Mouse (Mus musculus): ENCODE results near the gene Lrrk1. TPM values are rescaled to one million over a fixed set of nuclear protein-coding genes. Genes with fewer than 3 reads are reported as not detected.

Gene Lrrk1
- polyA plus RNA-seq, 1 experiment from 2014 or later: 2.8 TPM

- ATAC-seq: no peak
- WGBS: 88% methylated on average over 3 of the region's 3 CpGs
Observed at GRCm38 (mm10) chr7:66180260-66180659, 207.9 kb downstream of the Lrrk1 start.

GRCm38 (mm10) chr7:66179711-66180110, 208.4 kb downstream of the Lrrk1 start:
- WGBS: 86% methylated on average over 7 of the region's 7 CpGs
- H3K36me3 ChIP-seq (ENCODE audit: control insufficient read depth, insufficient read depth, low read length): no peaks in the 10 kb centered on the region; the same call in 1 of the 2 replicates
- ATAC-seq: no peak; the same call in 1 of the 2 replicates

More at GRCm38 (mm10) chr7:66180260-66180659, 207.9 kb downstream of the Lrrk1 start:
- Histone ChIP-seq H3K4me2 (ENCODE audit: low read length) (no peak overlapping the region), H3K4me3 (ENCODE audit: low read depth, low read length) (no peak overlapping the region), H3K27me3 (ENCODE audit: control insufficient read depth, insufficient read depth, low read depth, low read length) (no peaks in the 10 kb centered on the region), H3K27ac (ENCODE audit: low read length) (no peak overlapping the region), H3K9ac (ENCODE audit: low read depth, low read length) (no peak overlapping the region), H3K9me3 (replicated peaks; ENCODE audit: control insufficient read depth, low read length, poor library complexity, severe bottlenecking) (no peaks in the 10 kb centered on the region), H3K4me1 (ENCODE audit: control insufficient read depth, insufficient read depth, low read length) (no peaks in the 10 kb centered on the region), H3K36me3 (ENCODE audit: control insufficient read depth, insufficient read depth, low read length) (no peaks in the 10 kb centered on the region; the same call in 1 of the 2 replicates)

GRCm38 (mm10) chr7:66179120-66179581, 209.0 kb downstream of the Lrrk1 start:
- H3K27me3 ChIP-seq (ENCODE audit: control insufficient read depth, insufficient read depth, low read depth, low read length): no peaks in the 10 kb centered on the region
- no peak overlapping the region for H3K4me3 ChIP-seq (ENCODE audit: low read depth, low read length)
- H3K27ac ChIP-seq (ENCODE audit: low read length): no peak overlapping the region
- H3K36me3 ChIP-seq (ENCODE audit: control insufficient read depth, insufficient read depth, low read length): no peaks in the 10 kb centered on the region; the same call in 1 of the 2 replicates
- peak; percentile 64; the same call in 1 of the 2 replicates for ATAC-seq
- no peak overlapping the region for H3K4me2 ChIP-seq (ENCODE audit: low read length)
- no peaks in the 10 kb centered on the region for H3K4me1 ChIP-seq (ENCODE audit: control insufficient read depth, insufficient read depth, low read length)
- H3K9me3 ChIP-seq (replicated peaks; ENCODE audit: control insufficient read depth, low read length, poor library complexity, severe bottlenecking): no peaks in the 10 kb centered on the region
- H3K9ac ChIP-seq (ENCODE audit: low read depth, low read length): no peak overlapping the region
- WGBS: 65% methylated on average over 10 of the region's 10 CpGs

More at GRCm38 (mm10) chr7:66179711-66180110, 208.4 kb downstream of the Lrrk1 start:
- H3K27ac ChIP-seq (ENCODE audit: low read length): no peak overlapping the region
- no peaks in the 10 kb centered on the region for H3K9me3 ChIP-seq (replicated peaks; ENCODE audit: control insufficient read depth, low read length, poor library complexity, severe bottlenecking)
- no peak overlapping the region for H3K4me2 ChIP-seq (ENCODE audit: low read length)
- H3K4me3 ChIP-seq (ENCODE audit: low read depth, low read length): no peak overlapping the region
- H3K9ac ChIP-seq (ENCODE audit: low read depth, low read length): no peak overlapping the region
- no peaks in the 10 kb centered on the region for H3K4me1 ChIP-seq (ENCODE audit: control insufficient read depth, insufficient read depth, low read length)
- no peaks in the 10 kb centered on the region for H3K27me3 ChIP-seq (ENCODE audit: control insufficient read depth, insufficient read depth, low read depth, low read length)

GRCm38 (mm10) chr7:66178101-66178500, 210.0 kb downstream of the Lrrk1 start:
- no peak for ATAC-seq
- no peaks in the 10 kb centered on the region for H3K27me3 ChIP-seq (ENCODE audit: control insufficient read depth, insufficient read depth, low read depth, low read length)
- 88% methylated on average over 6 of the region's 6 CpGs for WGBS

DNA sequence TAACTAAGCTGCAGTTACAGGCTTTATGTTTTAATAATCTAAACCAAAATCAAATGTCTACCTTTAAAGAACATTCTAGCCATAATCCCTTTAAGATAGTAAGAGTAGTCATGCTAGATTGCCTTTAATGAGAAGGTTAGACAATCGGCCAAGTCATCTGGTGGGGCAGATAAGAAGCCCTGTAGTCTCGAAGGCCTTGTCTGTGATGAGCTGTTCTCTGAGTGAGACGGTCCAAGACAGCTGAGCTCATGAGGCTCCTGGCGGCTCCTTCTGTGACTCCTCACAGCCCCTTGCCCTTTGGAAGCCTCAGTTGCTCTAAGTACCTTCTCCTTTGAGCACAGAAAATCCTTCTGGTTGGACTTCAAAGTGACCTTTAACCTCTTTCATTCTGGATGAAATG, 211.2 kb downstream of the Lrrk1 start:
- no peak overlapping the region for H3K4me3 ChIP-seq (ENCODE audit: low read depth, low read length)
- no peak overlapping the region for H3K9ac ChIP-seq (ENCODE audit: low read depth, low read length)
- no peak overlapping the region for H3K27ac ChIP-seq (ENCODE audit: low read length)
- no peak for ATAC-seq
- no peaks in the 10 kb centered on the region for H3K4me1 ChIP-seq (ENCODE audit: control insufficient read depth, insufficient read depth, low read length)
- H3K36me3 ChIP-seq (ENCODE audit: control insufficient read depth, insufficient read depth, low read length): peaks cover 3% of the 10 kb centered on the region
- 67% methylated on average over 4 of the region's 4 CpGs for WGBS
- no peak overlapping the region for H3K4me2 ChIP-seq (ENCODE audit: low read length)
- H3K9me3 ChIP-seq (replicated peaks; ENCODE audit: control insufficient read depth, low read length, poor library complexity, severe bottlenecking): no peaks in the 10 kb centered on the region
- H3K27me3 ChIP-seq (ENCODE audit: control insufficient read depth, insufficient read depth, low read depth, low read length): no peaks in the 10 kb centered on the region

More at GRCm38 (mm10) chr7:66178101-66178500, 210.0 kb downstream of the Lrrk1 start:
- H3K36me3 ChIP-seq (ENCODE audit: control insufficient read depth, insufficient read depth, low read length): no peaks in the 10 kb centered on the region; the same call in 1 of the 2 replicates
- no peak overlapping the region for H3K4me2 ChIP-seq (ENCODE audit: low read length)
- no peak overlapping the region for H3K4me3 ChIP-seq (ENCODE audit: low read depth, low read length)
- H3K9ac ChIP-seq (ENCODE audit: low read depth, low read length): no peak overlapping the region
- H3K9me3 ChIP-seq (replicated peaks; ENCODE audit: control insufficient read depth, low read length, poor library complexity, severe bottlenecking): no peaks in the 10 kb centered on the region
- no peaks in the 10 kb centered on the region for H3K4me1 ChIP-seq (ENCODE audit: control insufficient read depth, insufficient read depth, low read length)
- no peak overlapping the region for H3K27ac ChIP-seq (ENCODE audit: low read length)

Small RNA genes within 50 kb of the gene (microRNA-seq; reads per million reads assigned to microRNA genes)
- not detected for gene Mir7057

Other genes with a start within 250 kb of the Lrrk1 start
- gene Gm10974, start 22.4 kb downstream of the Lrrk1 start, polyA plus RNA-seq (2015; fragmentation: Nextera tagmentation; extraction: Ambion mirVana): not detected in 2 replicates
- 0.99 and 1.4 TPM in 2 replicates for gene Aldh1a3, start 39.2 kb upstream of the Lrrk1 start, polyA plus RNA-seq (2015; fragmentation: Nextera tagmentation; extraction: Ambion mirVana)